Mouse (Mus musculus) neural tube, embryonic 14.5 days (tissue): ENCODE data around the gene Arhgap20. TPM values are rescaled to one million over a fixed set of nuclear protein-coding genes. Genes with fewer than 3 reads are reported as not detected.

Experiments
- ATAC-seq: fragments of 200-750 bp; cut with Nextera tagmentation; 2 replicates; pipeline ENCODE4 v1.8.0; 2017; ENCODE audit warnings: low read depth, mild to moderate bottlenecking, moderate TSS enrichment, moderate library complexity
- H3K27ac ChIP-seq: fragments of 300-500 bp; sonication (generic); 2 replicates; pipeline ENCODE4 v1.5.1; 2014; ENCODE audit warnings: low read depth, mild to moderate bottlenecking, control low read depth, low read length, moderate library complexity, mixed read lengths
- H3K27me3 ChIP-seq: fragments of 300-500 bp; sonication (generic); 2 replicates; pipeline ENCODE4 v1.6.1; 2014; ENCODE audit warnings: low read length; ENCODE audit not compliant: control insufficient read depth, insufficient read depth
- H3K36me3 ChIP-seq: fragments of 300-500 bp; sonication (generic); 2 replicates; pipeline ENCODE4 v1.6.1; 2014; ENCODE audit warnings: low read length, mixed read lengths; ENCODE audit not compliant: control insufficient read depth, insufficient read depth
- H3K4me1 ChIP-seq: fragments of 300-500 bp; sonication (generic); 2 replicates; pipeline ENCODE4 v1.6.1; 2014; ENCODE audit warnings: low read length; ENCODE audit not compliant: control insufficient read depth, insufficient read depth
- H3K4me2 ChIP-seq: fragments of 300-500 bp; sonication (generic); 2 replicates; pipeline ENCODE4 v1.6.1; 2014; ENCODE audit warnings: mild to moderate bottlenecking, low read depth, low read length, control low read depth
- H3K4me3 ChIP-seq: fragments of 300-500 bp; sonication (generic); 2 replicates; pipeline ENCODE4 v1.5.1; 2014; ENCODE audit warnings: low read depth, low read length, control low read depth, mixed read lengths
- H3K9ac ChIP-seq: fragments of 300-500 bp; sonication (generic); replicated peaks from 2 replicates; pipeline ENCODE4 v1.6.1; 2014; ENCODE audit warnings: low read depth, mild to moderate bottlenecking, control low read depth, low read length, mixed read lengths
- H3K9me3 ChIP-seq: fragments of 300-500 bp; sonication (generic); 2 replicates; pipeline ENCODE4 v1.6.1; 2016; ENCODE audit warnings: low read length; ENCODE audit not compliant: control insufficient read depth
- WGBS: fragments of 180-500 bp; shearing (Covaris S2); extraction: QIAGEN DNeasy Blood & Tissue Kit; methylation state at CpG from one replicate; pipeline ENCODE4 v1.1.7; 2014; 5-methylcytosine and 5-hydroxymethylcytosine counted together
- polyA plus RNA-seq: library from polyadenylated mRNA; unstranded; fragments of >200 nt; fragmentation: Nextera tagmentation; extraction: Ambion mirVana; gene quantifications from 2 replicates; pipeline ENCODE4 v1.2.1, GENCODE M21; 2014

The Arhgap20 gene
- polyA plus RNA-seq, 1 experiment from 2014 or later: 49.6 TPM

GRCm38 (mm10) chr9:51881386-51881785 lies 116.2 kb downstream of the Arhgap20 start:
- 37% methylated on average over 4 of the region's 4 CpGs for WGBS

GRCm38 (mm10) chr9:51881881-51882280 lies 116.7 kb downstream of the Arhgap20 start:
- no peak for ATAC-seq
- H3K9ac ChIP-seq: no peak overlapping the region
- 80% methylated on average over 4 of the region's 4 CpGs for WGBS

More at GRCm38 (mm10) chr9:51881386-51881785, 116.2 kb downstream of the Arhgap20 start:
- Histone ChIP-seq H3K4me3 (no peak overlapping the region), H3K9me3 (no peaks in the 10 kb centered on the region), H3K27me3 (no peaks in the 10 kb centered on the region), H3K4me2 (no peak overlapping the region), H3K27ac (no peak overlapping the region), H3K36me3 (no peaks in the 10 kb centered on the region), H3K4me1 (no peaks in the 10 kb centered on the region), H3K9ac (no peak overlapping the region)
- no peak for ATAC-seq

GRCm38 (mm10) chr9:51883319-51883718 lies 118.2 kb downstream of the Arhgap20 start:
- H3K36me3 ChIP-seq: no peaks in the 10 kb centered on the region
- no peak overlapping the region for H3K9ac ChIP-seq
- H3K4me3 ChIP-seq: no peak overlapping the region
- no peaks in the 10 kb centered on the region for H3K4me1 ChIP-seq
- no peaks in the 10 kb centered on the region for H3K9me3 ChIP-seq
- WGBS: 83% methylated on average over 4 of the region's 4 CpGs
- H3K27ac ChIP-seq: no peak overlapping the region
- no peak overlapping the region for H3K4me2 ChIP-seq
- ATAC-seq: no peak
- no peaks in the 10 kb centered on the region for H3K27me3 ChIP-seq

More at GRCm38 (mm10) chr9:51881881-51882280, 116.7 kb downstream of the Arhgap20 start:
- Histone ChIP-seq H3K4me3 (no peak overlapping the region), H3K9me3 (no peaks in the 10 kb centered on the region), H3K27ac (no peak overlapping the region), H3K4me1 (no peaks in the 10 kb centered on the region), H3K36me3 (no peaks in the 10 kb centered on the region), H3K27me3 (no peaks in the 10 kb centered on the region), H3K4me2 (no peak overlapping the region)

GRCm38 (mm10) chr9:51892921-51893320 lies 127.8 kb downstream of the Arhgap20 start:
- no peak overlapping the region for H3K4me3 ChIP-seq
- no peaks in the 10 kb centered on the region for H3K4me1 ChIP-seq
- H3K4me2 ChIP-seq: no peak overlapping the region
- ATAC-seq: no peak
- H3K27ac ChIP-seq: no peak overlapping the region
- H3K9ac ChIP-seq: no peak overlapping the region
- WGBS: 97% methylated on average over 1 of the region's 1 CpGs
- H3K27me3 ChIP-seq: no peaks in the 10 kb centered on the region
- no peaks in the 10 kb centered on the region for H3K9me3 ChIP-seq
- H3K36me3 ChIP-seq: no peaks in the 10 kb centered on the region

Other genes with a start within 250 kb of the Arhgap20 start
- gene Fdx1, start 198.2 kb downstream of the Arhgap20 start, polyA plus RNA-seq: 42.1 and 48.7 TPM in 2 replicates